Mouse (Mus musculus) liver, embryonic 14.5 days (tissue): ENCODE results near the gene Slc4a2. TPM values are rescaled to one million over a fixed set of nuclear protein-coding genes. Genes with fewer than 3 reads are reported as not detected.

Source experiments
- ATAC-seq: fragments of 200-750 bp; cut with Nextera tagmentation; 2 replicates; pipeline ENCODE4 v1.8.0; 2017; ENCODE audit warnings: moderate number of reproducible peaks, mild to moderate bottlenecking, moderate library complexity; ENCODE audit not compliant: insufficient read depth
- DNase-seq, 3 experiments: peaks; one replicate each; pipeline ENCODE4 v3.0.0-alpha.2; 2012 to 2013; ENCODE audit warnings: low read depth in 3 of 3, low spot score in 3 of 3
- H3K27ac ChIP-seq: fragments of 300-500 bp; sonication (generic); 2 replicates; pipeline ENCODE4 v1.5.1; 2014; ENCODE audit warnings: moderate library complexity, mild to moderate bottlenecking, control low read depth, inconsistent platforms
- H3K27me3 ChIP-seq: fragments of 300-500 bp; sonication (generic); 2 replicates; pipeline ENCODE4 v1.6.1; 2014; ENCODE audit warnings: mild to moderate bottlenecking, low read length, moderate library complexity; ENCODE audit not compliant: control insufficient read depth, insufficient read depth
- H3K36me3 ChIP-seq: fragments of 300-500 bp; sonication (generic); replicated peaks from 2 replicates; pipeline ENCODE4 v1.6.1; 2014; ENCODE audit warnings: low read depth; ENCODE audit not compliant: control insufficient read depth, insufficient read depth
- H3K4me1 ChIP-seq, 2 experiments: fragments of 200-500 bp in 1 of 2; fragments of 300-500 bp in 1 of 2; sonication (generic) in 1 of 2; replicated peaks; 2 replicates each; pipeline ENCODE4 v1.6.1; 2012 to 2014; ENCODE audit warnings: antibody characterized with exemption in 1 of 2, inconsistent platforms in 1 of 2, low read length in 1 of 2; ENCODE audit not compliant: control insufficient read depth in 2 of 2, insufficient read depth in 2 of 2
- H3K4me2 ChIP-seq: fragments of 300-500 bp; sonication (generic); 2 replicates; pipeline ENCODE4 v1.6.1; 2014; ENCODE audit warnings: low read depth, mild to moderate bottlenecking, control low read depth, moderate library complexity
- H3K4me3 ChIP-seq, 2 experiments: fragments of 200-500 bp in 1 of 2; fragments of 300-500 bp in 1 of 2; sonication (generic) in 1 of 2; 2 replicates each; pipeline ENCODE4 v1.5.1; 2012 to 2014; ENCODE audit warnings: low read depth in 2 of 2, low read length in 2 of 2, mild to moderate bottlenecking in 2 of 2, control low read depth in 1 of 2, inconsistent platforms in 1 of 2, moderate library complexity in 1 of 2; ENCODE audit not compliant: insufficient read depth in 1 of 2
- H3K9ac ChIP-seq: fragments of 300-500 bp; sonication (generic); replicated peaks from 2 replicates; pipeline ENCODE4 v1.6.1; 2014; ENCODE audit warnings: mild to moderate bottlenecking, control low read depth, moderate library complexity
- H3K9me3 ChIP-seq: fragments of 300-500 bp; sonication (generic); 2 replicates; pipeline ENCODE4 v1.6.1; 2016; ENCODE audit warnings: low read length, mixed read lengths; ENCODE audit not compliant: control insufficient read depth
- CTCF ChIP-seq: IDR thresholded peaks from 2 replicates; pipeline ENCODE4 v1.5.1; 2016; ENCODE audit warnings: antibody characterized with exemption, low read depth, control low read depth
- EP300 ChIP-seq: IDR thresholded peaks from 2 replicates; pipeline ENCODE4 v1.6.1; 2016; ENCODE audit warnings: antibody characterized with exemption, low read depth
- WGBS: fragments of 180-500 bp; shearing (Covaris S2); extraction: QIAGEN DNeasy Blood & Tissue Kit; methylation state at CpG from one replicate; pipeline ENCODE4 v1.1.7; 2014; ENCODE audit not compliant: insufficient replicate concordance; 5-methylcytosine and 5-hydroxymethylcytosine counted together
- polyA plus RNA-seq, 2 experiments: library from polyadenylated mRNA; depleted of rRNA in 1 of 2; stranded (reverse) in 1 of 2; unstranded in 1 of 2; fragments of >200 nt; fragmentation: Nextera tagmentation in 1 of 2; extraction: Ambion mirVana in 1 of 2; gene quantifications; 2 replicates each; pipeline versions ENCODE4 v1.2.1 to v1.2.3; 2012 to 2014

Slc4a2 gene
- polyA plus RNA-seq, 2 experiments: 5.6 to 11.6 TPM

- H3K4me2 ChIP-seq: peak overlapping the region; percentile 98
- peaks cover 15 to 16% of the 10 kb centered on the region in 2 experiments for H3K4me1 ChIP-seq
- H3K9ac ChIP-seq: peak overlapping the region; percentile 96
- H3K9me3 ChIP-seq: no peaks in the 10 kb centered on the region
- 58% methylated on average over 20 of the region's 20 CpGs for WGBS
- DNase-seq: no peak
- peak overlapping the region; percentile 69 for H3K27ac ChIP-seq
- H3K4me3 ChIP-seq: peak overlapping the region; percentile 79 to 91
- TF ChIP-seq CTCF (0 out of 2 replicates have a peak, but pooled peaks have one; percentile 35), EP300 (no peak)
- H3K36me3 ChIP-seq: peaks cover 6% of the 10 kb centered on the region
- H3K27me3 ChIP-seq: no peaks in the 10 kb centered on the region
- ATAC-seq: no peak
These were observed 21.9 kb downstream of the Slc4a2 start for GRCm38 (mm10) chr5:24445428-24446080.

- peak overlapping the region; percentile 79; the same call in 1 of the 2 replicates for H3K4me2 ChIP-seq
- ATAC-seq: no peak
- WGBS: 90% methylated on average over 7 of the region's 7 CpGs
- no peak overlapping the region for H3K27ac ChIP-seq
- no peaks in the 10 kb centered on the region for H3K9me3 ChIP-seq
- no peak overlapping the region for H3K9ac ChIP-seq
- H3K4me1 ChIP-seq: peaks cover 24% of the 10 kb centered on the region in 2 experiments
- no peak overlapping the region for H3K4me3 ChIP-seq
- no peak for DNase-seq
- TF ChIP-seq CTCF: no peak
- TF ChIP-seq EP300: no peak
- H3K27me3 ChIP-seq: no peaks in the 10 kb centered on the region
- H3K36me3 ChIP-seq: no peaks in the 10 kb centered on the region; the same call in 1 of the 2 replicates
These were observed 23.0 kb downstream of the Slc4a2 start for GRCm38 (mm10) chr5:24446630-24447029.

GRCm38 (mm10) chr5:24447624-24448298 lies 24.1 kb downstream of the Slc4a2 start, which contains the start of gene Tmub1:
TSS of gene Tmub1 (minus strand) at chr5:24447854.
- DNase-seq (peak; percentile 67 to 73 (median 68)), ATAC-seq (peak; percentile 61)
- peak within 1 kb of the TSS; percentile 57 to 62 for H3K4me3 ChIP-seq
- peak within 1 kb of the TSS; percentile 54 for H3K9ac ChIP-seq
- H3K9me3 ChIP-seq: no peaks in the 10 kb centered on the region
- TF ChIP-seq CTCF: no peak
- TF ChIP-seq EP300: no peak
- H3K27me3 ChIP-seq: no peaks in the 10 kb centered on the region
- H3K4me2 ChIP-seq: peak within 1 kb of the TSS; percentile 79
- H3K4me1 ChIP-seq: peaks cover 24 to 25% of the 10 kb centered on the region in 2 experiments
- H3K27ac ChIP-seq: peak within 1 kb of the TSS; percentile 5; the same call in 1 of the 2 replicates
- 3% methylated on average over 34 of the region's 34 CpGs for WGBS
- H3K36me3 ChIP-seq: no peaks in the 10 kb centered on the region

- H3K4me1 ChIP-seq: peaks cover 28% of the 10 kb centered on the region in 2 experiments
These were observed 27.8 kb downstream of the Slc4a2 start for GRCm38 (mm10) chr5:24451264-24452029.

More at GRCm38 (mm10) chr5:24451264-24452029, 27.8 kb downstream of the Slc4a2 start:
- Histone ChIP-seq H3K27me3 (no peaks in the 10 kb centered on the region), H3K9me3 (no peaks in the 10 kb centered on the region), H3K9ac (peak overlapping the region; percentile 89), H3K4me3 (peak overlapping the region; percentile 90 to 94), H3K36me3 (no peaks in the 10 kb centered on the region), H3K4me2 (peak overlapping the region; percentile 100), H3K27ac (peak overlapping the region; percentile 81)
- DNase-seq (peak; percentile 71 to 73 (median 71)), ATAC-seq (peak; percentile 78)
- TF ChIP-seq EP300 (no peak), CTCF (no peak)
- 1% methylated on average over 51 of the region's 66 CpGs for WGBS
